In genomic region chr4:49104860-49105259, GRCm38 (mm10) we compare ENCODE assay signal across 20 mouse cellular contexts. TPM values are rescaled to one million over a fixed set of nuclear protein-coding genes. Genes with fewer than 3 reads are reported as not detected.
A peak's percentile ranks its signal among the peaks of the same experiment; 100 is the strongest.
DNase-seq lines count a peak whose midpoint lies in the region; ATAC-seq and TF ChIP-seq lines count a peak whose summit lies in the region.
"Had no signal": no experiment of that assay in that cellular context is flagged by ENCODE, and none has a peak within 500 bp of the region (broad histone marks: within the 10 kb centered on the region; RNA-seq: fewer than 3 reads in every experiment).

No protein-coding gene starts in this region.

- TF ChIP-seq POLR2A in kidney, adult 2 months (IDR thresholded peaks at IDR 0.05; ENCODE audit: low read depth, low read length), result no peak
- no peak for TF ChIP-seq POLR2A in thymus, adult 2 months (IDR thresholded peaks at IDR 0.05; ENCODE audit: control insufficient read depth, extremely low read depth, insufficient read depth, low read length, poor library complexity)

- no peak for ATAC-seq in neural tube, embryonic 13.5 days (ENCODE audit: low read depth)
- ATAC-seq: activated CD4-positive, CD25-positive, alpha-beta regulatory T cell, adult 4 months; forebrain, embryonic 16.5 days had no signal

- H3K9ac ChIP-seq in neural tube, embryonic 13.5 days, result no peak overlapping the region
- H3K9ac ChIP-seq: embryonic facial prominence, embryonic 13.5 days; forebrain, embryonic 12.5 days; heart, embryonic 12.5 days had no signal

- TF ChIP-seq CTCF in kidney, adult 2 months (conservative IDR thresholded peaks at IDR 0.05; ENCODE audit: insufficient read depth, insufficient read length, low read depth, low read length), result no peak
- TF ChIP-seq CTCF in thymus, adult 2 months (IDR thresholded peaks at IDR 0.05; ENCODE audit: borderline replicate concordance, control insufficient read depth, extremely low read depth, insufficient read depth, low read length, poor library complexity), result no peak

- H3K27ac ChIP-seq in kidney, adult 2 months (ENCODE audit: insufficient read depth, low read depth, low read length), result no peak overlapping the region
- H3K27ac ChIP-seq in neural tube, embryonic 13.5 days (replicated peaks), result peak overlapping the region; percentile 28
- H3K27ac ChIP-seq in thymus, adult 2 months (ENCODE audit: control insufficient read depth, insufficient read depth, low read length), result no peak overlapping the region
- H3K27ac ChIP-seq: embryonic facial prominence, embryonic 13.5 days; forebrain, embryonic 12.5 days; heart, adult 2 months; hindbrain, embryonic 10.5 days had no signal

- 56% methylated on average over 8 of the region's 8 CpGs for WGBS in kidney, adult 2 months
- 80% methylated on average over 8 of the region's 8 CpGs for whole genome bisulfite sequencing in neural tube, embryonic 13.5 days
- 95% methylated on average over 8 of the region's 8 CpGs for WGBS in thymus, adult 2 months

- H3K9me3 ChIP-seq in neural tube, embryonic 13.5 days, result no peaks in the 10 kb centered on the region
- H3K9me3 ChIP-seq: embryonic facial prominence, embryonic 13.5 days; forebrain, embryonic 12.5 days; heart, embryonic 12.5 days; hindbrain, embryonic 10.5 days had no signal

- DNase-seq in kidney, adult 2 months, result peak; percentile 9
- DNase-seq in kidney, adult 8-10 months, result no peak
- DNase-seq in neural tube, embryonic 10.5 days (ENCODE audit: extremely low spot score, low spot score), result no peak
- DNase-seq in kidney, postnatal 4 days, result peak; percentile 21 to 36
- no peak for DNase-seq in thymus, adult 2 months
- no peak for DNase-seq in cerebellum, postnatal 10 days
- DNase-seq: adrenal gland, postnatal 14 days; cerebellum, adult 11-12 months; cerebellum, adult 9-10 months; cerebellum, postnatal 36 days; gastrocnemius, postnatal 14 days; heart, adult 2 months had no signal

- no peaks in the 10 kb centered on the region for H3K27me3 ChIP-seq in kidney, adult 2 months (replicated peaks; ENCODE audit: control insufficient read depth, insufficient read depth, low read length)
- no peaks in the 10 kb centered on the region for H3K27me3 ChIP-seq in neural tube, embryonic 13.5 days
- H3K27me3 ChIP-seq in thymus, adult 2 months (ENCODE audit: control insufficient read depth, insufficient read depth, low read length), result no peaks in the 10 kb centered on the region
- H3K27me3 ChIP-seq: embryonic facial prominence, embryonic 13.5 days; forebrain, embryonic 12.5 days; heart, embryonic 12.5 days had no signal

- no peaks in the 10 kb centered on the region for H3K36me3 ChIP-seq in kidney, adult 2 months (ENCODE audit: control insufficient read depth, insufficient read depth, low read length)
- H3K36me3 ChIP-seq in neural tube, embryonic 13.5 days, result no peaks in the 10 kb centered on the region
- no peaks in the 10 kb centered on the region for H3K36me3 ChIP-seq in thymus, adult 2 months (ENCODE audit: control insufficient read depth, insufficient read depth, low read length)
- H3K36me3 ChIP-seq: embryonic facial prominence, embryonic 13.5 days; heart, embryonic 12.5 days; hindbrain, embryonic 10.5 days had no signal

- no peak overlapping the region for H3K4me2 ChIP-seq in neural tube, embryonic 13.5 days
- H3K4me2 ChIP-seq: embryonic facial prominence, embryonic 13.5 days; forebrain, embryonic 12.5 days; heart, embryonic 12.5 days had no signal

- H3K4me3 ChIP-seq in kidney, adult 2 months (ENCODE audit: insufficient read depth, low read depth, low read length), result no peak overlapping the region
- H3K4me3 ChIP-seq in neural tube, embryonic 13.5 days, result no peak overlapping the region
- no peak overlapping the region for H3K4me3 ChIP-seq in thymus, adult 2 months (ENCODE audit: control insufficient read depth, insufficient read depth, low read length)
- H3K4me3 ChIP-seq: embryonic facial prominence, embryonic 13.5 days; forebrain, embryonic 12.5 days; heart, adult 2 months; heart, embryonic 12.5 days; hindbrain, embryonic 10.5 days had no signal

- no peaks in the 10 kb centered on the region; the same call in 1 of the 2 replicates for H3K4me1 ChIP-seq in kidney, adult 2 months (ENCODE audit: control insufficient read depth, insufficient read depth, low read length)
- H3K4me1 ChIP-seq in neural tube, embryonic 13.5 days (replicated peaks), result peaks cover 58% of the 10 kb centered on the region
- no peaks in the 10 kb centered on the region for H3K4me1 ChIP-seq in thymus, adult 2 months (replicated peaks; ENCODE audit: control insufficient read depth, insufficient read depth, low read length)
- H3K4me1 ChIP-seq: embryonic facial prominence, embryonic 13.5 days had no signal

RNA-seq across cellular contexts. Expression of gene Plppr1, which starts 45.8 kb away (rescaled TPM):
- 0.77 and 0.88 TPM in 2 replicates for polyA plus RNA-seq in kidney, adult 2 months (2012; rRNA removed)
- polyA plus RNA-seq in neural tube, embryonic 13.5 days (2015; fragmentation: Nextera tagmentation; extraction: Ambion mirVana), result 75.8 and 77.0 TPM in 2 replicates
- 0.04 and 0.06 TPM in 2 replicates for polyA plus RNA-seq in thymus, adult 2 months (2012; rRNA removed)
- polyA plus RNA-seq: C2C12; heart, adult 2 months had no signal

Comparison
In these comparisons a context has a peak if more than half of its experiments do, and no peak if none do; other contexts are left out.
1. DNase-seq: peak in kidney, adult 2 months (single experiment) and kidney, postnatal 4 days (2 of 2); none in kidney, adult 8-10 months (0 of 2), neural tube, embryonic 10.5 days (single experiment), thymus, adult 2 months (single experiment) and cerebellum, postnatal 10 days (0 of 2).
2. RNA of gene Plppr1, which starts 45.8 kb away (polyA plus RNA-seq): 75.8 to 77.0 TPM in neural tube, embryonic 13.5 days; 0.77 to 0.88 TPM in kidney, adult 2 months and 0.04 to 0.06 TPM in thymus, adult 2 months; every median in the first group is over 10 times any median in the second.